Mouse (Mus musculus) right cerebral cortex, postnatal 14 days (tissue): ENCODE results near the gene Tlx3.

Experiments used
- DNase-seq: peaks from one replicate; pipeline ENCODE4 v3.0.0; 2022

Gene Tlx3

DNA sequence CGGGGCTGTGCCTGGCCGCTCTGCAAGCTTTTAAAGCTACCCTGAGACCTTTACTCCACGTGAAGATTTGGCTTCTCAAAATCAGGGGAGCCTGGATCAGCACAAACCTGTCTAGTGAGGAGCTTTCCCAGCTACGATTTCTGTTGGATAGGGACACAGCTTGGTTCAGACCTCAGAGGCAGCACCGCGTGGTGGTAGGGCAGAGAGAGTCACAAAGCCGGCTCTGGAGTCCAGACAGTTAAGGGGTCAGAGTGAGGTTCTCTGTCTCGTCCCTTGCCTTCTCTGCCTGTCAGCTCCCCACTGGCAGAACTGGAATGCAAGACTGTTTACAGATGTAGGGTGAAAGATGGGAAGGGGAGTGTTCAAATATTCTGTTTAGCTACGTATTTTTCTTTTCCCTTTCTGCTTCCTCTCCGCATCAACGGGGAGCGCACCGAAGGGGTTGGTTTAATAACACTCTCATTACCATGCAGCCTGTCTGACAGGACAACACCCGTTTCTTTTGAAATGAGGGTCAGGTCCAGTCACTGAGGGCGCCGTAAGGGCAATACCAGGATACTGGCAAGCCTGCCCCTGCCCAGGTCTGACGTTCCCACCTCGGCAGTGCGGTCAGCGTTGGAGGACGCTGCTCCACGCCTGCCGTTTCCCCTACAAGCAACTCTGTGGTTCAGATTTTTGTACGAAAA, 6.8 kb downstream of the Tlx3 start:
- no peak for DNase-seq

DNA sequence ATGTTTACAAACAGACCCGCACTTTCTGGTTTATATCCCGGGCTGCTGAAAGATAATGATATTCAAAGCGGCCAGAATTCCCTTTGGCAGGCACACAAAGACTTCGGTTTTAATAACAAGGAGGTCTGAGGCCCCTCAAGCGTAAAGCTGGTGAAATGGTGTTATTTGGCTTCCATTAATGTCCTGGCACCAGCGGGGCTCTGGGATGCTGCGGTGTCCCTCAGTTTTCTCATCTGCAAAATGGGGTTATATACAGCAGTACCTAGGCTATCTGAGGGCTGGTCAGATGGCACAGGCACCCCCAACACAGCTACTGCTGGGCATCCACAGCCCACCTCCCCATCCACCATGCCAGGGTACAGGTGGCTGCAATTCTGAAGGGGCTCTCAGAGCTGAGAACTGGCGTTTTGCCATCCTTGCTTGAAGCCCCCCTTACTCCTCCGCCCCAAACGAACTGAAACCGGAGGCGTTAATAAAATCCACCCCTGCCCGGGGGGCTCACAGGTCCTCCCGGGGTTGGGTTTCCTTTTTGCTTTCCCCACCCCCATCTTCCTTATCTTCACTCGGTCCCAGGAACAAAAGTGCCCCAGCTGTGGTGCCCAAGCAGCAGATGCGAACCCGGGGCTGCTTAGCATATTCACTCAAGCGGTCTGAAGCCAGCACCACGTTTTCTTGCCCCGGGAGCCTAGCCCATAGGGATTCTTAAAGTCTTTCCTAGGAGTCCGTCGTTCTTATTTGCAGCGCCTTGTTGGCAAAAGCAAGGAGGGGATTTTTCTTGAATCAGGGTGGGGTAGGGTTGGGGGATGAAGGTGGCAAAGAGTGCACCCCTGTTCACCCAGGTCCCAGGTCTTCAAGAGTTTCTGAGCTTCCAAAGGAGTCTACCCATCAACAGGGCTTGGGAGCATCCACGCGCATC, 7.6 kb downstream of the Tlx3 start:
- DNase-seq, result no peak

DNA sequence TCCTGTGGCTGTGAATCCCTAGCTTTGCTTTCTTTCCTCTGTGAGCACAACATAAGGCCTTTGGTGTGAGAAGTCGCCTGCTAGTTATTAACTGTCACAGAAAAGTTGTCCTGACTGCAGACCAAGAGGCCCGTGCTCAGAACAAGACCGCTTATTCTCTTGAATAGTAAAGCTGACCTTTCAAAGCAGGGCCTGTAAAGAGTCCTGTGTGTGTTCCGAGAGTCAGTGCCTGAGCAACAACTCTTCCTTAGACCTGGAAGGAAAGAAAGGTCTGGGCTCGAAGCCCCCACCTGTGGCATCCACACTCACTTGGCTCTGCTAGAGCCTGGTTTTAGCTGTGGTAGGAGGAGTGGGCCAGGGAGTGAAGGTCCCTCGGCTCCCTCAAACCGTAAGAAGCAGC, 8.3 kb downstream of the Tlx3 start:
- DNase-seq, result no peak

DNA sequence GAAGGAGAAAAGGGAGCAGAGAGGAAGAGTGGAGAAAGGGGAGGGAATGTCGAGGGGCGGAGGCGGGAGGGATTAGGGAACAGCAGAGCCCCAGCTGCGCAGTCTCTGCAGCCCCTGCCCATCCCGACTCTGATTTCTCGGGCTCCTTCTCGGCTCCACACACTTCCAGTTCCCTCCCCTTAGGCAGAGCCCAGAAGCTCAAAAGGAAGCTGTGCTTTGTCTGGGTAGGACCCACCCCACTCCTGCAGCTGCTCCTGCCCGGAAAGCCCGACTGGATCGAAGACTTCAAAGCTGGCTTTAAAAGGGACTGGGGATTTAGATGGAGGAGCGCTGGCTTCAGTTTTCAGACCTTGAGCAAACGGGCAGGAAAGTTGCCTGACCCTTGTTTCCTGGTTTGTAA, 9.7 kb downstream of the Tlx3 start:
- no peak for DNase-seq

DNA sequence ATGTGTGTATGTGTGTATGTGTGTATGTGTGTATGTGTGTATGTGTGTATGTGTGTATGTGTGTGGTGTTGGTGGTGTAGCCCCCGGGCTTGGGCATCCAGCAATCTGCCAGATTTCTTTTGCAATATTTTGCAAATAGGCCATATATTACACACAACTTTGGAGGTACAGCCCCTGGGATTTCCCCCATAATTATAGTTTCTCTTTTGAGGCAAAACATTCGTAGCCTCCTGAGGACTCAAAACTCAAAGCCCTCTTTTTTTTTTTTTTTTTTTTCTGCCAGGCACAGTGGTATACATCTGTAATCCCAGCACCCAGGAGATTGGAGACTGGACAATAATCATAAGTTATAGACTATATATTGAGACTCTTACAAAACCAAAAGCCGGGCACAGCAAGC, 21.6 kb downstream of the Tlx3 start:
- no peak for DNase-seq

DNA sequence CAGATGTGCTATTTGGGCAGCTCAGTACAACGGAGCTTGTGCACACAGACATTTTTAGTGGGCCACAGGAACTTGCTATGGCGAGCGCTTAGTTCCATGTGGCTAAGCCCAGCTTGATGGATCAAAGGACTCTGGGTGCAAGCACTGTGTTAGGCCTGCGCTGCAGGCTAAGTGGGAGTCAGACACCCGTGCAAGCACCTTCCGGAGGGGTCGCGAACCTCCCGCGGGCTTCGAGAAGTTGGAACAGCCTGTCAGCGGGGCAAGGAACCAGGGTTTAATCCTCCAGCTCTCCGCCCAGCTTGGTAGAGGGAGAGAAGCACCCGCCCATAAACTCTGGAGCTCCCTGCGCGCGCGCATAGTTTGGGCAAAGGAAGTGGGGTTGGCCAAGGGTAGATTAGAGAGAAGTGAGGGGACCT, 22.7 kb downstream of the Tlx3 start:
- DNase-seq, result no peak

DNA sequence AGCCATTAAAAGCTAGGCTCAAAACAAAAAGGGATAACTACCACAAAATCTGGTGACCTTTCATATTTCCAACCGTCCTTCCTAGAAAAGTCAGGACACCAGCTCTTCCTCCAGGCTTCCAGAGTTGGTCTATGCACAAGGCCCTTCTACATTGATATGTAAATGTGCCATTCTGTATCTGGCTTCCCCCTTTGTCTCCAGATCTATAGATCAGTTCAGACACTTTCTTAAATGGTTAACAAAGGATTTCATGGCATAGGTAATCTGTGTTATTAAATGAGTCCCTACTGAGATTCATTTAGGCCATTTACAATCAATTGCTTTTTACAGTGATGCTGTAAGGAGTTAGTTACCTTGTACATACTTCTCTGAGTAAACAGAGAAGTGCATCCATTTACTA, 23.6 kb downstream of the Tlx3 start:
- no peak for DNase-seq

DNA sequence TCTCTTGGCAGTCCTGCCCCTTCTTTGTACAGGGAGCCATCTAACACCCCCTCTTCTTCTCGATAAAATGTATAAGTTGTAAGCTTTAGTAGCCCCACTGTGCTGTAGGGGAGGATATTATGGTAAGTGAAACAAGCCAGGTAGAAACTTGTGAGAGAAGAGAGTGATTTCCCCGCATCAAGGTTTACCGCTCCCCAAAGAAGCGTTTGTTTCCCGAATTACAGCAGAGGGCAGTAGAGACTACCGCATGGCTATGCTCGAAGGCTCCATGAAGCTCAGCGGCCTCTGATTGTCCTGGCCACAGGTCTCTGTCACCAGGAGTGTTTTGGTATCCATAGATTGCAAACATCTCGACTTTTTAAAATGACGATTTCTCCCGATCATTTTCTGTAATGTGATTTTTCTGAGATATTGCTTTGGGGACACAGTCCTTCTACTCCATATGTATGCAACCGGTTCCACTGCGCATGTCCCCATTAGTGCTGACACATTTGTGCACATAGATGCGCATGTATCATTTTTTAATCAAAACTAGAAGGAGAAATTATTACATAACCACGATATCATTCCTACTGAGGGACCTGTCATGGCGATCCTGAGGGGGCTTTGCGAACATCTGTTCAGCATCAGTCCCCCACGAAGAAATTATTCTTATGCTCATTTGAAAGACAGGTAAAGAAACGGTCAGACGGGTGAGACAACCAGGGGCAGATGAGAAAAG, 26.7 kb downstream of the Tlx3 start:
- DNase-seq, result peak; percentile 34

DNA sequence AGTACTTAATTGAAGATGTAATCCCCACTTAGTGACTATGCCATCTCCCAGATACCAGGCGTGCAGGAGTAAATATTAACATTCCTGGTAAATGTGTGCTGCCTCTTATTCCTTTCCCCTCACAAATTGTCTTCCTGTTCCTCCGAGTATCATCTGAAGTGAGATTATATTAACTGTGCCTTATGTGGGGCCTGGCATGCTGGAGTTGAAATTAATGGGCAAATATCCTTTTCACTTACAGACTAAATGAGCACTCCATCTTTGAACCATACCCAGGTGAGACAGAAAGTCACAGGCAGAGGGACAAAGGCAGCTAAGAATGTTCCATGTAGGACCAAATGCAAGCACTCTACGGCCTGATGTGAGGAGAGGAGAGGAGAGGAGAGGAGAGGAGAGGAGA, 27.6 kb downstream of the Tlx3 start:
- no peak for DNase-seq

DNA sequence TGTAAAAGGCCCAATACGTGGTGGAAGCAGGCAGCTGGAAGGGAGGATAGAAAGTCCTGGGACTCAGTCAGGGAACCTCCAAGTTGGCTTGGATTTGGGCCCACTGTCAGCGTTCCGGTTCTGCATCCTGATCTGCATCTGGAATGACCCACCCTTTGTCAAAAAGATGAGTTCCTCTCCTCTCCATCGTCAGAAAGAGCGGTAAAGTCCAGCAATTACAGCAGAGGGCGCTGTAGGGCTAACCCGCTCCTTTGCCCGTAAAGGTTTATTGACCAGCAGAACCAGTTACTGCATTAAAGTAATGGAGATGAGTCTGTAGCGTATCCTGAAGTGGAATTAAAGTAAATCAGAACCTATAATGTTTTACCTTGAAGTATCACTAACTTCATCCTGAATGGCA, 32.9 kb downstream of the Tlx3 start:
- DNase-seq, result peak; percentile 48

DNA sequence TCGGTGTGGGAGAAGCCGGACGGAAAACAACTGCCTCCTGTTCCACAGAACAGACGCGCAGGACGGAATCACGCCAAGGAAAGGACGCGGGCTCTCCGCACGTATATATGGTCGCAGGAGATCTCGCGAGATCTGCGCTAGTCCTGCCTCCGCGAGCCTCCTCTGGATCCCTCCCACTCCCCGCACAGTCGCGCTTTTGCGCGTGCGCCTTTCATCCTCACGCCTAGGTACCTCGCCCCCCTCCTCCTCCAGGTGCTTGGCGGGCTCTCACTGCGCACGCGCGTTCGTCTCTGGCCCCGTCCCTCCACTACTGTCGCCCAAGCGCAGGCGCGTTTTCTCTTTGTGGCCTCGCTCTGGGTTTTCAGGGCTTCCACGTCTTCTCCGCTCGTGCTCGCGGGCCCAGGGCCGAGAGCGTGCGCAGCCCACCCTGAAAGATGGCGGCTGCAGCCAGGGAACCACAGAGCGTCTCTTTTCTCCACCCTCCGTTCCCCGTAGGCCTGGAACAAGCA, 40.3 kb downstream of the Tlx3 start, which contains the start of gene Npm1:
Gene Npm1, minus strand, starts transcription at position 209 of the 509 bp plus-strand sequence.
- DNase-seq, result peak; percentile 100

DNA sequence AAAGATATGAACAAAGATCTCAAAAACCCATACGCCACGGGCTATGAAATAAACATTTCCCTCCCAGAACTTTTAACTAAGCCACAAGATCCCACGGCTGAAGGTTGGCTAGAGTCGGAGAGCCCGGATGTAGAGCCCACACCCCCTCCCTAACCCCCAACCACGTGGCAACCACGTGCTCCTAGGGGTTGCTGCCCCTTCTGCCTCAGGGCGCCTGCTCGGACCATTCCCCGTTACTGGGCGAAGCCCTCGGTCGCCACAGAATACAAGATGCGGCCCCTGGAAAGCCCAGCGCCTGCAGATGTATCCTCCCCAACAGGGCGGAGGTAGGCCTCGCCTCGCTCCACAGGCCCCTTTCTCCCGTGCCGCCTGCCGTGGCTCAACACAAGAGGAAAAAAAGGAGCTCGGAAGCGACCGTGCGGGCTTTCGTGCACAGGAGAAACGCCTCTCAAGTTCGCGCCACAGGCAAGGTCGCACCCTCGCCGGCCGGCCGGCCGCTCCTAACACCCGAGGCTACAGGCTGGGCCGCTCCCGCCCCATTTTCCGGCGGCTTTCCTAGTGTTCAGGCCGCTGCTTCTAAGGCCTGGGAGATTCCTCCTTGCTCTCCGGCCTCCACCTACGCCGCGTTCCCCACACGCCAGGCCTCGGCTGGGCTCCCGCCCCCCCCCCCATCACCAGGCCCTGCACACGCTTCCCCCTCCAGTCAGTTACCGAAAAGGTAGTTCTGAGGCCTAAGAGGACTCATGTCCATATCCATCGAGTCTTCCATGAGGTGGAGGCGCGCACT, 41.0 kb downstream of the Tlx3 start:
- DNase-seq, result peak; percentile 72

DNA sequence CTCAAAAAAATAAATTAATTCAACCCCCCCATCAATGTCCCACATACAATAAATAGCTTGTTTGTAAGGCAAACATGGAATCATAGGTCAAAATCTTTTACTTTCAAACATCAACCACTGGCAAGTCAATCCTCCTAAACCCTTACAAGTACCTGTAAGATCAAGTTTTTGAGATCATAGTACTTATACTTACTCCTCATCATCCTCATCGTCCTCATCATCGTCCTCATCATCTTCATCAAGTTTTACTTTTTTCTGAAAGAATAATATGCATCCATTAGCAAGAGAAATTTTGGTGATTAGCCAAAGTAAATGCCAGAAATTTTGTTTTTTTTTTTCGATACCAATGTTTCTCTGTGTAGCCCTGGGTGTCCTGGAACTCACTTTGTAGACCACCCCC, 43.6 kb downstream of the Tlx3 start:
- no peak for DNase-seq

DNA sequence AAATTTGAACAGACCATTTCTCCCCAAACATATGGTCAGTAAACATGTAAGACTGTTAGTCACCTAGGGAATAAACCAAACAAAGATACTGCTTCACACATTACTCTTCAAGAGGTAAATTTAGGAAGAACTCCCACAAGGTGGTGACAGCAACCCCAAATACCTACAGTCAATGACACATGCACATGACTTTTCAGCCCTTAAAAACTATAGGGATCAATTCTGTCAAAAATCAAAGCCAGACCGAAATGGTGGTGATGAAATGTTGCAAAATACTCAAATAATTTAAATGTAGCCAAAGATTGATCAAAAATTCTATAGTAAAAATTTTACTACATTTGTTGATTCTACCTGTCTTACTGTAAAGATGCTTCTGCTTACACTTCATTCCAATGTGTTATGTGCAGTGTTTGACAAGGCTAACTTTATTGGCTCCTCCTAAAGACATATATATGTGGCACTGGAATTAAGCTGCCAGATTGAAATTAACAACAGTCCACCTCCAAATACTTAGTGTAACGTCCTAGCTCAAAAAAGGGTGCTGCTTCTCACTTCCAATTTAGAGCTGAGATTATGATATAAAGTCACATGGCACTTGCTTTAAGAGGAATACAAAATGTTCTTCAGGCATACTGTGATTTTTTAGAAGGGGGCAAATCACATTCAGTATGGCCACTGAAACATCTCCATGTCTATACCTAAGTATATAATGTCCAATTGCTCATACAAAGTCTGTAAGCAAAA, 45.8 kb downstream of the Tlx3 start:
- DNase-seq, result no peak

DNA sequence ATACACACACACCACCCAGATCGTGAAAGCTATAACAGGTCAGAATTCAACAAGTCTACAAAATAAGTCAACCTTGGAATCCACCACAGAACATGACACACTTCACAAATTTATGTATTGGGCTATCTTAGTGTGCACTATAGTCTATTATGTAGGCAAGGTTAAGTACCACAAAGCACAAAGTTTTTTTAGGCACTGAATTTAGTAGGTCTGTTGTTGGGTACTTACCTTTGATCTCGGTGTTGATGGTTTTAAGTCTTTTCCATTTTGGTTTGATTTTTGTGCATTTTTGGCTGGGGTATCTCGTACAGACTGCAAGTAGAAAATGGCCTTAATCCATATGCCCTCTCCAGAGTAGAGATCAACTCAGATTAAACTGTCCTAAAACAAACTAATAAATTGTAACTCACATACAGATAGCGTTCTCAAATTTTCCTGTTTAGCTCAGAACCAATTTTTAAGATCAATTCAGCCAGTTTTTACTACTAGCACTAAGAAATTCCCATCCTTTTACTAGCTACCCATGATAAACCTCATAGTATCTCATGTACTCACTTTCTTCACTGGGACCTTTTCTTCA, 46.9 kb downstream of the Tlx3 start:
- DNase-seq, result no peak

DNA sequence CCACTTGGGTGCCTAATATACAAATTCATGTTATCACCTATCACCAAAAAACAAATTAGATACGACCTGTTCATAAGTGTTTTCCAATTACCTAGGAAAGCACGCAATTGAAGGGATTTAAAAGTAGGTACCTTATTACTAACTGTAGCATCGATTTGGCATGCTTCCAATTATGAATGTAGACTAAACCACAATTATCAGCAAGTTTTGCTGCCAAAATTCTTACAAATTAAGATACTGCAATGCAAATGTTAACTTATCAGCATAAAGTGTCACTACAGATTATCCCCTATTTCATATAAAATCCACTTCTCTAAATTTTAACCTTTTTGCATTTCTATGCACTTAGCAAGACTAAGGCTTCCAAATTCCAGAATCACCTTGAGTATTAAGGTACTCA, 48.9 kb downstream of the Tlx3 start:
- DNase-seq, result no peak

DNA sequence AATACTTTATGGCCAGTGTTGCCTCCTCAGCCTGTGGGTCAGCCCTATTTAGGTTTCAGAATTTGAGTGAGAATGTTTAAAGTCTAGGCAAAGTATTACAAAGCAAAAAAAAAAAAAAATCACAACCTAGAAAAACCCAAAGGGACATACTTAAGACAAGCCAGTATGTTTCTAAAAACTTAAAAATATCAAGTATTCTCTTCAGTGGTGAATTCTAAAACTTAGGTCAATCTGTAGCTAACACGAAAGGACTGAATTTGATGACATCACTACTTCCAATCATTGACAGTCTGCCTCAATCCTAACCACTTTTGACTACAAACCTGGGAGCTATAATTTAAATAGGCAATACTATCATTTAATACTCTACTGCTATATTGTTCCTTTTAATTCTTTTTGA, 50.4 kb downstream of the Tlx3 start:
- DNase-seq, result no peak

DNA sequence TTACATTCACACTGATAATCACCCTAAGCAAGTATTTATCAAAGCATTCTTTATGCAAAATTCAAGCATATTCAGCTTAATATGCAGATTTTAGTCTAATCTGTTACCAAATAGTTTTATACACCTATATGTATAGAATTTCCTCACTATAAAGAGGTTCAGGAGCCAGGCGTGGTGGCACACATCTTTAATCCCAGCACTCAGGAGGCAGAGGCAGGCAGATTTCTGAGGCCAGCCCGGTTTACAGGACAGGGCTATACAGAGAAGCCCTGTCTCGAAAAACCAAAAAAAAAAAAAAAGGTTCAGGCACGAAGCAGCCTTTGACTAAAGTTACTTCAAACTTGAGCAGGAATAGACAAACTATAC, 51.6 kb downstream of the Tlx3 start:
- DNase-seq, result no peak

DNA sequence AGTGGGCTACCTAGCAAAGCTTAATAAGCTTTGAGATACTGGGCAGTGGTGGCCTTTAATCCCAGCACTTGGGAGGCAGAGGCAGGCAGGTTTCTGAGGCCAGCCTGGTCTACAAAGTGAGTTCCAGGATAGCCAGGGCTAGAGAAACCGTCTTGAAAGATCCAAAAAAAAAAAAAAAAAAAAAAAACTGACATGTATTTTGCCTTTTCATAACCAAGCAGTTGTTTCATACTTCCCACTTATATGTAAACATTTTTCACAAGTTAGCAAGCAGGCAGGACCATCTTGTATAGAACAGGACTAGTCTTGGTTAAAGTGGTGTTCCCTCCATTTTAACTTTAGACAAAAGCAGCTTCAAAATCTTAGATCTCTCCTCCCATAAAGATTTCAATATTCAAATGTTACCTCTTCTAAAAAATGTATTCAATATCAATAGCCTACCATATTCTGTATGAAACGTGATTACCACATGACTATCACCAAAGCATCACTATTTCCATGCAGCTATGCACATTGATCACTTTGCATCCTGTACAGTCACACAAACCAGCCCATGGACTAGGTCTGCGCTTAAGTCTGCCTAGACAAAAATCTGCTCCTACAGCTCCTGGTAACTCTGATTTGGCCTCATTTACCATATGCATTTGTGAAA, 52.1 kb downstream of the Tlx3 start:
- DNase-seq, result no peak
